Mouse (Mus musculus): Measurements from ENCODE around the gene Lamc3. TPM values are rescaled to one million over a fixed set of nuclear protein-coding genes. Genes with fewer than 3 reads are reported as not detected.
"Not testable (repeated sequence)": the region's sequence is repeated elsewhere in the genome, so short reads cannot be mapped to it uniquely, and the experiment has no call there.

The Lamc3 gene
- polyA plus RNA-seq, 1 experiment: not detected

- WGBS: 72% methylated on average over 9 of the region's 9 CpGs
- H3K4me1 ChIP-seq (ENCODE audit: control insufficient read depth, insufficient read depth, low read length): peaks cover 2% of the 10 kb centered on the region; the same call in 1 of the 2 replicates
- no peak overlapping the region for H3K27ac ChIP-seq (ENCODE audit: insufficient read depth, low read depth, low read length)
- no peak overlapping the region for H3K4me3 ChIP-seq (ENCODE audit: insufficient read depth, low read depth, low read length)
- no peak for TF ChIP-seq POLR2A (IDR thresholded peaks at IDR 0.05; ENCODE audit: insufficient read depth, low read depth, low read length)
- no peak for TF ChIP-seq CTCF (IDR thresholded peaks at IDR 0.05; ENCODE audit: insufficient read depth, low read depth, low read length)
Observed at GRCm38 (mm10) chr2:31906407-31906806, 19.3 kb downstream of the Lamc3 start.

- 78% methylated on average over 4 of the region's 4 CpGs for WGBS
- Histone ChIP-seq H3K4me1 (ENCODE audit: control insufficient read depth, insufficient read depth, low read length) (no peaks in the 10 kb centered on the region), H3K27ac (ENCODE audit: insufficient read depth, low read depth, low read length) (no peak overlapping the region), H3K4me3 (ENCODE audit: insufficient read depth, low read depth, low read length) (no peak overlapping the region)
- TF ChIP-seq CTCF (IDR thresholded peaks at IDR 0.05; ENCODE audit: insufficient read depth, low read depth, low read length): no peak
- TF ChIP-seq POLR2A (IDR thresholded peaks at IDR 0.05; ENCODE audit: insufficient read depth, low read depth, low read length): no peak
Observed at GRCm38 (mm10) chr2:31912575-31912974, 25.5 kb downstream of the Lamc3 start.

GRCm38 (mm10) chr2:31914213-31914612 lies 27.1 kb downstream of the Lamc3 start:
- not testable (repeated sequence) for H3K27ac ChIP-seq (ENCODE audit: insufficient read depth, low read depth, low read length); H3K4me1 ChIP-seq (ENCODE audit: control insufficient read depth, insufficient read depth, low read length); H3K4me3 ChIP-seq (ENCODE audit: insufficient read depth, low read depth, low read length)

GRCm38 (mm10) chr2:31915112-31915511 lies 28.0 kb downstream of the Lamc3 start:
- H3K27ac ChIP-seq (ENCODE audit: insufficient read depth, low read depth, low read length): no peak overlapping the region

GRCm38 (mm10) chr2:31917636-31918035 lies 30.5 kb downstream of the Lamc3 start:
- Histone ChIP-seq H3K4me1 (ENCODE audit: control insufficient read depth, insufficient read depth, low read length) (no peaks in the 10 kb centered on the region), H3K4me3 (ENCODE audit: insufficient read depth, low read depth, low read length) (no peak overlapping the region), H3K27ac (ENCODE audit: insufficient read depth, low read depth, low read length) (no peak overlapping the region)
- no peak for TF ChIP-seq POLR2A (IDR thresholded peaks at IDR 0.05; ENCODE audit: insufficient read depth, low read depth, low read length)
- peak; percentile 60; the same call in 1 of the 2 replicates for TF ChIP-seq CTCF (IDR thresholded peaks at IDR 0.05; ENCODE audit: insufficient read depth, low read depth, low read length)
- WGBS: 26% methylated on average over 4 of the region's 4 CpGs

More at GRCm38 (mm10) chr2:31915112-31915511, 28.0 kb downstream of the Lamc3 start:
- TF ChIP-seq POLR2A (IDR thresholded peaks at IDR 0.05; ENCODE audit: insufficient read depth, low read depth, low read length): no peak
- TF ChIP-seq CTCF (IDR thresholded peaks at IDR 0.05; ENCODE audit: insufficient read depth, low read depth, low read length): peak; percentile 68
- Histone ChIP-seq H3K4me3 (ENCODE audit: insufficient read depth, low read depth, low read length) (no peak overlapping the region), H3K4me1 (ENCODE audit: control insufficient read depth, insufficient read depth, low read length) (no peaks in the 10 kb centered on the region)
- 24% methylated on average over 4 of the region's 4 CpGs for WGBS

- Histone ChIP-seq H3K4me3 (ENCODE audit: insufficient read depth, low read depth, low read length) (no peak overlapping the region), H3K27ac (ENCODE audit: insufficient read depth, low read depth, low read length) (no peak overlapping the region), H3K4me1 (ENCODE audit: control insufficient read depth, insufficient read depth, low read length) (peaks cover 3% of the 10 kb centered on the region; the same call in 1 of the 2 replicates)
- WGBS: 79% methylated on average over 4 of the region's 4 CpGs
- no peak for TF ChIP-seq CTCF (IDR thresholded peaks at IDR 0.05; ENCODE audit: insufficient read depth, low read depth, low read length)
- TF ChIP-seq POLR2A (IDR thresholded peaks at IDR 0.05; ENCODE audit: insufficient read depth, low read depth, low read length): no peak
Observed at GRCm38 (mm10) chr2:31923645-31924044, 36.6 kb downstream of the Lamc3 start.

GRCm38 (mm10) chr2:31924811-31925210 lies 37.7 kb downstream of the Lamc3 start:
- TF ChIP-seq POLR2A (IDR thresholded peaks at IDR 0.05; ENCODE audit: insufficient read depth, low read depth, low read length): no peak
- no peak for TF ChIP-seq CTCF (IDR thresholded peaks at IDR 0.05; ENCODE audit: insufficient read depth, low read depth, low read length)
- 63% methylated on average over 9 of the region's 9 CpGs for WGBS

GRCm38 (mm10) chr2:31925936-31926335 lies 38.8 kb downstream of the Lamc3 start:
- 68% methylated on average over 4 of the region's 4 CpGs for WGBS
- TF ChIP-seq CTCF (IDR thresholded peaks at IDR 0.05; ENCODE audit: insufficient read depth, low read depth, low read length): no peak
- no peak for TF ChIP-seq POLR2A (IDR thresholded peaks at IDR 0.05; ENCODE audit: insufficient read depth, low read depth, low read length)
- Histone ChIP-seq H3K27ac (ENCODE audit: insufficient read depth, low read depth, low read length) (no peak overlapping the region), H3K4me1 (ENCODE audit: control insufficient read depth, insufficient read depth, low read length) (peaks cover 3% of the 10 kb centered on the region; the same call in 1 of the 2 replicates), H3K4me3 (ENCODE audit: insufficient read depth, low read depth, low read length) (no peak overlapping the region)

More at GRCm38 (mm10) chr2:31924811-31925210, 37.7 kb downstream of the Lamc3 start:
- no peak overlapping the region for H3K4me3 ChIP-seq (ENCODE audit: insufficient read depth, low read depth, low read length)
- H3K4me1 ChIP-seq (ENCODE audit: control insufficient read depth, insufficient read depth, low read length): peaks cover 3% of the 10 kb centered on the region; the same call in 1 of the 2 replicates
- no peak overlapping the region for H3K27ac ChIP-seq (ENCODE audit: insufficient read depth, low read depth, low read length)

- Histone ChIP-seq H3K27ac (ENCODE audit: insufficient read depth, low read depth, low read length) (no peak overlapping the region), H3K4me1 (ENCODE audit: control insufficient read depth, insufficient read depth, low read length) (peaks cover 6% of the 10 kb centered on the region), H3K4me3 (ENCODE audit: insufficient read depth, low read depth, low read length) (no peak overlapping the region)
- WGBS: 93% methylated on average over 3 of the region's 3 CpGs
- TF ChIP-seq POLR2A (IDR thresholded peaks at IDR 0.05; ENCODE audit: insufficient read depth, low read depth, low read length) (no peak), CTCF (IDR thresholded peaks at IDR 0.05; ENCODE audit: insufficient read depth, low read depth, low read length) (no peak)
Observed at GRCm38 (mm10) chr2:31929664-31930063, 42.6 kb downstream of the Lamc3 start.

- Histone ChIP-seq H3K4me1 (ENCODE audit: control insufficient read depth, insufficient read depth, low read length) (peaks cover 16% of the 10 kb centered on the region), H3K4me3 (ENCODE audit: insufficient read depth, low read depth, low read length) (no peak overlapping the region), H3K27ac (ENCODE audit: insufficient read depth, low read depth, low read length) (peak overlapping the region; percentile 76; the same call in 1 of the 2 replicates)
- 34% methylated on average over 4 of the region's 4 CpGs for whole genome bisulfite sequencing
- TF ChIP-seq CTCF (IDR thresholded peaks at IDR 0.05; ENCODE audit: insufficient read depth, low read depth, low read length) (no peak), POLR2A (IDR thresholded peaks at IDR 0.05; ENCODE audit: insufficient read depth, low read depth, low read length) (no peak)
Observed at GRCm38 (mm10) chr2:31934551-31934950, 47.5 kb downstream of the Lamc3 start.
